Mouse (Mus musculus) heart, postnatal 0 days (tissue): ENCODE results near the gene Pxdn.
A peak's percentile ranks its signal among the peaks of the same experiment; 100 is the strongest.

Source experiments
- CTCF ChIP-seq: IDR thresholded peaks from 2 replicates; pipeline ENCODE4 v1.5.1; 2016; ENCODE audit warnings: antibody characterized with exemption, control low read depth, low read depth
- EP300 ChIP-seq: IDR thresholded peaks from 2 replicates; pipeline ENCODE4 v1.6.1; 2016; ENCODE audit warnings: antibody characterized with exemption, low read depth

DNA sequence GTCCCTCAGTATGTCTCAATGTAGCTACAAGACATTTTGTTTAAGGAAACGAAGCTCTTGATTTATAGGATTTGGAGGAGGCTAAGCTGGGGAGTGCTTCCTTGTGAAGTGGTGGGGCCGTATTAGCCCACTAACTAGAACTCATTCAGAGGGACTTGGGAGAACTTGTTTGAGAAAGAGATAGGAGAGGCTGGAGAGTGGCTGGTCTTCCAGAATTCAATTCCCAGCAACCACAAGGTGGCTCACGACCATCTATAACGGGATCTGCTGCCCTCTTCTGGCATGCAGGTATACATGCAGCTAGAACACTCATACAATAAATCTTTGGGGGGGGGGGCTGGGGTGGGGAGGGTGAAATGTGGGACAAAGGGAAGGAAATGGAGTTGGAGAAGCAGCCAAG is 102.7 kb downstream of the Pxdn start:
- TF ChIP-seq EP300, result no peak
- peak; percentile 81 for TF ChIP-seq CTCF
